Mouse (Mus musculus) frontal cortex, adult (tissue): Measurements from ENCODE around the gene Pcsk7.

Experiments used
- ATAC-seq: cut with Nextera tagmentation; 2 replicates; pipeline ENCODE4 v1.9.2; 2017; ENCODE audit warnings: mild to moderate bottlenecking, moderate library complexity, mixed read lengths; ENCODE audit not compliant: low TSS enrichment

The Pcsk7 gene

DNA sequence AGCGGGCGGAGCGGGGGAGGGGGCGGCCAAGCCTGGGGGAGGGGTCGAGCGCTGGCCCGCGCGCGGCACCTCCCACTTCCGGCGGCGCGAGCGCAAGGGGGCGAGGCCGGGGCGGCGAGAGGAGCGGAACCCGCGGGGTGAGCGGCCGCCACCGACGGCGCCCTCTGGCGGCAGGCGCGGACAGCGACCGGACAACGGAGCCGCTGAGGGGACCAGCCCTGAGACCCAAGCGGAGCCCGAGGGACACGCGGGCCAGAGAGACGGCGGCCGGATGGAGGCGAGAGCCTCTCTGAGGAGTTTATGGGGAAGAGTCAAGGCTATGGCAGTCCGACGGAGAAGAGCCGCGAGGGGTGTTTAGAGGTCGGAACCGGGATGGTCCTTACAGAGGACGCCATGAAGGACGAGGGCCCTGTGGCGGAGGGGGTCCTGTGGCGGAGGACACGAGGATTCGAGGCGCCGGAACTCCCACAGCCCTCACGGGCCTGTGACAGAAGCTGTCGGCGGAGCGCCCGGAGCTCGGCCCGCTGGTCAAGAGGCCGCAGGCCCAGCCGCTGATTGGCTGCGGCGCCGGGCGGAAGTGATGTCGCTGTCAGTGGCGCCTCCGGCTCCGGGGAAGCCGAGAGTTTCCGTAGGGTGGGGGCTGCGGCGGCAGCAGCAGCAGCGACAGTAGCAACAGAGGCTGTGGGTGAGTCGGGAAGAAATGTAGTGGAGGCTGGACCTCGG lies at the start of gene Pcsk7, which contains the start of gene Rnf214:
Gene Pcsk7 (plus strand): TSS at position 143 of the 723 bp plus-strand sequence.
Gene Rnf214 (minus strand): TSS at position 557 of the 723 bp plus-strand sequence.
- peak; percentile 94 for ATAC-seq

- no peak for ATAC-seq
Measured at GRCm38 (mm10) chr9:45859364-45859763, 46.9 kb upstream of the Pcsk7 start.

DNA sequence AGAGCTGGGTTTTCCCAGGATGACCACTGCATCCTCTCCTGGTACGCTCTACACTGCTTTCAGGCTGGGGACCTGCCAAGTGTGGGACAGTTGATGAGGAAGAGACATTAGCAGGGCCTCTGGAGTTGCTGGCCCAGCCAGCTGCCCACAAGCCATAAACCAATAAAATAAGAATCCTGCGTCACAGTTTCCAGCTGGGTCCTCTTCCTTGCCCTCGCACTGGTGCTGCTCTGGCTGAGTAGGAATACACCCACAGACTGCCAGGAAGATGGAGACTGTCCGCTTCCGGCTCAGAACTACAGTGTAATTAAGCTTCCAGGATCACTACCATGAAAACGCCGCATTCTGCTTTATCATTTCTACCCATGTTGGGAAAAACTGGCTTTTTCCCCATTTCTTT lies 44.5 kb upstream of the Pcsk7 start:
- ATAC-seq: peak; percentile 51; the same call in 1 of the 2 replicates

GRCm38 (mm10) chr9:45869181-45869580 lies 37.1 kb upstream of the Pcsk7 start:
- no peak for ATAC-seq

- ATAC-seq: no peak
Measured at GRCm38 (mm10) chr9:45870265-45870664, 36.0 kb upstream of the Pcsk7 start.

DNA sequence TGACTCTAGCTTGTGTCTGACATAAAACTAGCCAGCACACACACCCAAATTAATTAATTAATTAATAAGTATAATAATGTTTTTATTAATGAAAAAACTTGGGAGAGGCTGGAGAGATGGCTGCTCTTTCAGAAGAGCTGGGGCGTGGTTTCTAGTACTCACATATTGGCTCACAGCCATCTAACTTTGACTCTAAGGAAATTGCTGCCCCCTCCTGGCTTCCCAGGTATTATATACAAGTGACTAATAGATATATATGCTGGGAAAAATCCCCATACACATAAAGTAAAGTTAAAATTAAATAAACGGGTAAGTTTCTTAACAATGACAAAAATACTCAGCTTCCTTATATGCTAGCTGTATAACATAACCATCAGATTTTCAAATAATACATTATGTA lies 28.4 kb upstream of the Pcsk7 start:
- no peak for ATAC-seq

- no peak for ATAC-seq
Measured at GRCm38 (mm10) chr9:45893681-45894080, 12.6 kb upstream of the Pcsk7 start.

DNA sequence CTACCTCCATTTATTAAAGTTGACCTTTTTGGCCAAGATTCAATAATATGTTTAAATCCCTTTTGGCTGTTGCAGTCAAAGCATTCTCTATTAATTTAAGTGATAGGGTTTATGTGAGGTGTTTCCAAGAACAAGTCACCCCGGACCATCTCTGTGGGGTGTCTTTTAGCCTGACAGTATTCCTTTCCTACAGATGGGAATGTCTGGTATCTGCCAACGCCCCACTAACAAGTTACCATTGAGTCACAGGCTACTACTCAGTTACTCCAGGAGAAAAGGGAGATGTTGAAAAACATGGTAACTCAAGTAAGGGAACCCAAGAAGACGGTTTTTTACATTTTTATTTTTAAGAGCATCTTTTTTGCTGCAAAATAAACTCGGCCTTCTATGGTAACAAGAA lies 1.1 kb upstream of the Pcsk7 start:
- ATAC-seq: no peak

DNA sequence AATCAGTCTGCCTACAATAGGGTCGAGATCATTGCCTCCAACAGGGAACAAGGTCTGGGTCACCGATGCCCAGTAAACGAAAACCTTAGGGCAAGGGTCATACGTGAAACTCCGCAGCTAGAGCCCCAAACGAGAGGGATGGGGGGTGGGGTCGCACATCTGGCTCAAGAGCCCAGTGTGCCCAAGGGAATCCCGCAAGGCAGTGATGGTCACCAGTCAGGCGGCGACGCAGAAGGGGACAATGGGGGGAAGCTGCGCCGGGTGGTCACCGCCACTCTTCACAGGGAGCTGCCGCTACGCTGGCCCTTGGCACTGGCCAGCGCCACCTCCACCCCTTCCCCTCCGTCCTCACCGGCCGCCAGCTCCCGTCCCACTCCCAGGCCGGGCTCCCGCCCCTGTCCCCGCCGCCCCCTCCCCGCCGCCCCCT lies 473 bp upstream of the Pcsk7 start:
- no peak for ATAC-seq

GRCm38 (mm10) chr9:45907078-45907428 lies 756 bp downstream of the Pcsk7 start:
- peak; percentile 13 for ATAC-seq

DNA sequence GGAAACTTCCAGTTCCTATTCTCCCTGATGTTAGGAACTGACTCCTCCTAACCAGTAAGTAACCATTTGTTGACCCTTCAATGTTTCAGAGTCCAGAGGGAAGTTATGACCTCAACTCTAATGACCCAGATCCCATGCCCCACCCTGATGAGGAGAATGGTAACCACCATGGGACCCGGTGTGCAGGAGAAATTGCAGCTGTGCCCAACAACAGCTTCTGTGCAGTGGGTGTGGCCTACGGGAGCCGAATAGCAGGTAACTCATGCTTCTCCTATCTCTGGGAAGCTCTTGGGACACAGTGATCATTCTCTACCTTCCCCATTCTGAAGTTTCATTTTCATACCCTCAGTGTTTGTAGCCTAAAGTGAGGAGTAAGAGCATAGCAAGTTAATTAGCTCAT lies 4.7 kb downstream of the Pcsk7 start:
- ATAC-seq: no peak

GRCm38 (mm10) chr9:45911673-45912072 lies 5.4 kb downstream of the Pcsk7 start:
- ATAC-seq: no peak

GRCm38 (mm10) chr9:45915659-45916058 lies 9.4 kb downstream of the Pcsk7 start:
- peak; percentile 70 for ATAC-seq

GRCm38 (mm10) chr9:45917041-45917934 lies 11.0 kb downstream of the Pcsk7 start:
- ATAC-seq: peak; percentile 69

DNA sequence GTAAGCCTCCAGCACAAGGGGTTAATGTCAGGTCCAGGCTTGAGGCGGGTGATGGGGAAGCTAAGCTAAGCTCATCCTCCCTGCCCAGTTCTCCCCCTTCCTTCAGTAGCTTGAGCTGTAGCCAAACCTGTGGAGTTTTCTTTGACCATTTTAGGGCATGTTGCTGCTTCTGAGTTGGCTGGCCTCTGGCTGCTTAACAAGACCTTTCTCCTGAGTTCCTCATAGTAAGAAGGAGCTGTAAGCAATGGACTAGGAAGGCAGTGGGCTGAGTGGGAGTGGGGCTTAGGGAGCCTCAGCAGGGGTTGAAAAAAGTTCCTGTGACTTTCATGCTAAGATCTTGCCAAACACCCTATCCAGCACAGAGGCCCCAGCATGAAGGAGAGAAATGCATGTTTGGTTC lies 13.6 kb downstream of the Pcsk7 start:
- no peak for ATAC-seq

- no peak for ATAC-seq
Measured at GRCm38 (mm10) chr9:45929285-45929684, 23.0 kb downstream of the Pcsk7 start.

DNA sequence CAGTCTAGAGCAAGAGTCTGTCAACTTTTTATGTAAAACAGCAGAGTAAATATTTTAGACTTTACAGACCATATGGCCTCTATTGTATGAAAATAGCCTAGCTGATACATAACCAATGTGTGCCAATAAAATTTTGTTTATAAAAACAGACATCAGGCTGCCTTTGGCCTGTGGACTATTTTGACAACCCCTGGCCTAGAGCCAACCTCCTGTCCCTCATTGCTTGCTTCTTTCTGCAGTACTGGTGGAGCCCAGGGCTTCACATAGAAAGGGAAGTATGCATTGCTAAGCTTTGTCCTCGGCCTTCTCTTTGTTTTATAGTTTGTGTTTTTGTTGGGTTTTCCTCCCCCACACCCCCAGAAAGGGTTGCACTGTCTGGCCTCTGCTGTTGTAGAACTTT lies 25.7 kb downstream of the Pcsk7 start:
- ATAC-seq: no peak

DNA sequence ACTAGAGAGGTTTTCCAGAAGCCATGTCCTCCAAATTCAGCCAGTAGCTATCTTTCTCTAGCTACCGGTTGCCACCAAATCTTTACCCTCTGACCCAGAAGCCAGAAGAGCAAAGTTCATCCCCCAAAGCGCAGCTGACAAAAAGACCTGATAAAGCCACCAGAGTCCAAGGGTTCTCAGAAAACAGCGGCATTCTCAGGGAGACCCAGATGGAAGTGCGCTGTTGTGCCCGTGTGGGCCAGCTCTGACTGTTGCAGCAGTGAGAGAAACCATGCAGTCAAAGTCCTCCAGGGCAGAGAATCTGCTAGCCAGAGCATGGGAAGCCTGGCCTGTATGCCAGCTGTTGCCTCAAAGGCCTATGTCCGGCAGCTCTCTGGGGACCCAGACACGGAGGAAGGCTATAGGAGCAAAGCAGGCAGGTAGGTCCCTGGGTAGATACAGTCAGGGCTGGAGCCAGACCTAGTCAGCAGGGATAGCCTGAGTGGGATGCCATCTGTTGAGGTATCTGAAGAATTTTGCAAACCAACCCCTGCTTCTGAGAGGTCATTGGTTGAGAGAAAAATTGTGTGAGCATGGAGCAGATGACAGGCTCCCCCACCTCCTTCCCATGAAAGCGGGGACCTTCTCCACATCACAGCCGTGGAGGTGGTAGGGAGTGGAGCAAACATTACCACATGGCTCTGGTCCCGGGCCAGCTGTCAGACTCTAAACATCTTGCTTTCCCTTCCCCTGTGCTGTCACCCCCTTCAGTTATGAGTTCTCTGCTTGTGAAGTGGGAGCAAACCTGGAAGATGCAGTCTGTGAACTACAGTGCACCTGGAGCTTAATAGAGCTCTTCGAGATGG lies 26.5 kb downstream of the Pcsk7 start:
- ATAC-seq: peak; percentile 64

DNA sequence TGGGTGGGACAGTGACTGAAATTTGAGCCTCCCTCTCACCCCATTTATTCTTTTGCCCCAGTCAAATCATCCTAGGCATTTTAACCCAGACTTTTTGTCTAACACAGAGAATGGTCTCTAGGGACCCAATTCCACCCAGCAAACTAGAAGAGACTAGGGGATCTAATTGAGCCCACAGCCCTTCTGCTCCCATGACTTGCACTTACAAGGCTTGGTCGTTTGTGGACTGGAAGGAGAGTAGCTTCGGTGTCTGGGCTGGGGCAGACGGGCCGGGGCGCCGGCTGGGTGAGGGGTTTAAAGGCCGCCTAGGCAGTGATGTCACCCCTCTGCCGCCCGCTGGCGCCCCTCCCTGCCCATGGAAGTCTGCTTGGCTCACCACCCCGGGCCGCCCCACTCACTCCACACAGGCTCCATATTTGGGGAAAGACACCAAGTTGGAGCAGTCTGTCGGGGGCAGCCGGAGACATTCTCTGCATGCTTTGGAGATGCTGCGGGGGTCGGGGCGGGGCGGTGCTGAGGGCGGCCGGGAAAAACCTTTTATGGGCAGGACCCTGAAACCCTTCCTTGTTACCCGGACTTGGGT lies 29.4 kb downstream of the Pcsk7 start, which contains the start of gene Tagln:
Gene Tagln (minus strand): TSS at position 431 of the 583 bp plus-strand sequence.
- no peak for ATAC-seq

DNA sequence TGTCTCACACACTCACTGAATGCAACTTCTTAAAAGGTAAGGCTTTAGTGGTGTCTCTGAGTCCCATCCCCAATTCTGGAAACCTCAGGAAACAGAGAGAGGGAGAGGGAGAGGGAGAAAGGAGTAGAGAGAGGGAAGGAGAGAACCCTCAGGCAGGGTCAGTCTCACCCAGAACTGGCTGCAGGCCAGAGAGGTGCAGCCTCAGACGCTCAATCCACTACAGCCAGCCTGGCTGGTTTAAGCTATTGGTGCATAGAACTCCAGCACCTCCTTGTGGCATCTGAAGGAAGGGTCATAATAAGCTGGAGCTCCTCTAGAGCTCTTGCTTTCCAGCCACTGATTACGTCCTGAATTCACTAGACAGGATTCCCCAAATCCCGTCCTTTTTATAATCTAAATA lies 30.6 kb downstream of the Pcsk7 start:
- ATAC-seq: peak; percentile 69

GRCm38 (mm10) chr9:45938088-45938487 lies 31.8 kb downstream of the Pcsk7 start:
- ATAC-seq: no peak
